Mouse (Mus musculus) bone marrow macrophage, adult 2 months (primary cell): ENCODE data around the gene Ceacam19.

Experiments
- CTCF ChIP-seq: IDR thresholded peaks from 2 replicates; pipeline ENCODE4 v1.5.1; 2012; ENCODE audit warnings: low read depth, mild to moderate bottlenecking, low read length, moderate library complexity
- POLR2A ChIP-seq: IDR thresholded peaks from 2 replicates; pipeline ENCODE4 v1.6.1; 2012; ENCODE audit warnings: mild to moderate bottlenecking, low read depth, low read length, borderline replicate concordance

GRCm38 (mm10) chr7:19914558-19914957, 26.8 kb upstream of the Ceacam19 start:
- no peak for TF ChIP-seq CTCF
- no peak for TF ChIP-seq POLR2A
